Mouse (Mus musculus): Measurements from ENCODE around the gene Naa11.

DNA sequence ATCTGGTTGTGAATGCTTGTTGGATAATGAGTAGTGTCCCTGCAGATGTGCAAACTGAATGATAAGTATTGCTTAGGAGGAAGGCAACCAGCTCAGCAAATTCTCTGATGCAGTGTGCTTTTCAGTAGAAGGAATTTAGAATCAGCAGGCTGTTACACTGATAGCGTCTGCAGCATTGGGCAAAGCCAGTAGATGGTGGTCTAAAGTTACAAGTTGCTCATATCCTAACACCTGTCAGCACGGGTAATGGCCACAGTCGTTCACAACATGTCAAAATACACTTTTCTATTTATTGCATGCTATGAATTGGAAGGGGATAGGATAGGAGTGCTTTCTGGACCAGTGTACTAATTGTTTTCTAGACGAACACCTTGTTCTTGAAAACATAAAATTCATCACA is 33.1 kb downstream of the Naa11 start:
- TF ChIP-seq CTCF (IDR thresholded peaks at IDR 0.05; ENCODE audit: low read depth) (peak; percentile 46), EP300 (IDR thresholded peaks at IDR 0.05; ENCODE audit: low read depth) (no peak)
